Mouse (Mus musculus): ENCODE results near the gene Gm21981. TPM values are rescaled to one million over a fixed set of nuclear protein-coding genes. Genes with fewer than 3 reads are reported as not detected.

Gene Gm21981
- total and polyA plus RNA-seq, 3 experiments = 0.71 to 0.81 TPM; not detected in 1

- peak; percentile 25 for DNase-seq (ENCODE audit: low read depth, low spot score)
- Histone ChIP-seq H3K27ac (ENCODE audit: control insufficient read depth, low read depth, low read length) (peak overlapping the region; percentile 20; the same call in 1 of the 2 replicates), H3K27me3 (ENCODE audit: control insufficient read depth in 1 of 2, insufficient read depth in 2 of 2, low read length in 2 of 2) (no peaks in the 10 kb centered on the region), H3K4me3 (ENCODE audit: control insufficient read depth in 1 of 2, insufficient read depth in 1 of 2, low read depth in 2 of 2, low read length in 2 of 2) (peak overlapping the region; percentile 57 to 91; a peak in 3 of 4 replicates), H3K9ac (ENCODE audit: control insufficient read depth, low read depth, low read length, poor library complexity, severe bottlenecking) (peak overlapping the region; percentile 87), H3K79me2 (ENCODE audit: control insufficient read depth, insufficient read depth, low read length, poor library complexity) (peaks cover 1% of the 10 kb centered on the region; the same call in 1 of the 2 replicates), H3K9me3 (replicated peaks; ENCODE audit: insufficient read depth, low read length) (no peaks in the 10 kb centered on the region), H3K4me1 (ENCODE audit: control insufficient read depth in 1 of 2, insufficient read depth in 2 of 2, low read length in 2 of 2) (peaks cover 5 to 37% of the 10 kb centered on the region in 2 experiments), H3K36me3 (ENCODE audit: control insufficient read depth in 1 of 2, insufficient read depth in 2 of 2, low read length in 2 of 2) (peaks cover 0 to 23% of the 10 kb centered on the region in 2 experiments; a peak in 2 of 4 replicates)
- no peak for TF ChIP-seq POLR2AphosphoS2 (IDR thresholded peaks at IDR 0.05; ENCODE audit: low read length)
- TF ChIP-seq CTCF (IDR thresholded peaks at IDR 0.05 in 2 of 3, conservative IDR thresholded peaks at IDR 0.05 in 1 of 3; ENCODE audit: control insufficient read depth in 1 of 3, insufficient read depth in 1 of 3, low read depth in 2 of 3, low read length in 3 of 3, poor library complexity in 1 of 3, severe bottlenecking in 1 of 3) = no peak
- TF ChIP-seq SIN3A (IDR thresholded peaks at IDR 0.05; ENCODE audit: low read length) = no peak
- no peak for TF ChIP-seq ZKSCAN1 (IDR thresholded peaks at IDR 0.05; ENCODE audit: low read depth, low read length)
- no peak for TF ChIP-seq MXI1 (IDR thresholded peaks at IDR 0.05; ENCODE audit: low read depth, low read length)
- no peak for TF ChIP-seq GABPA (IDR thresholded peaks at IDR 0.05; ENCODE audit: low read depth, low read length)
- TF ChIP-seq MAZ (IDR thresholded peaks at IDR 0.05; ENCODE audit: low read depth, low read length) = no peak; the same call in 1 of the 2 replicates
- no peak for TF ChIP-seq USF1 (IDR thresholded peaks at IDR 0.05; ENCODE audit: low read depth, low read length)
- TF ChIP-seq TBP (IDR thresholded peaks at IDR 0.05; ENCODE audit: low read depth, low read length) = no peak
- TF ChIP-seq TCF12 (IDR thresholded peaks at IDR 0.05; ENCODE audit: low read depth, low read length) = no peak
- TF ChIP-seq SMC3 (IDR thresholded peaks at IDR 0.05; ENCODE audit: low read depth, low read length) = no peak
- TF ChIP-seq GATA1 (IDR thresholded peaks at IDR 0.05; ENCODE audit: low read depth, low read length) = no peak
Measured at GRCm38 (mm10) chr17:47738879-47739798, 44.9 kb upstream of the Gm21981 start.

GRCm38 (mm10) chr17:47738066-47738878, 44.0 kb upstream of the Gm21981 start:
- Histone ChIP-seq H3K4me1 (ENCODE audit: control insufficient read depth in 1 of 2, insufficient read depth in 2 of 2, low read length in 2 of 2) (peaks cover 2 to 32% of the 10 kb centered on the region in 2 experiments), H3K79me2 (ENCODE audit: control insufficient read depth, insufficient read depth, low read length, poor library complexity) (peaks cover 1% of the 10 kb centered on the region; the same call in 1 of the 2 replicates), H3K36me3 (ENCODE audit: control insufficient read depth in 1 of 2, insufficient read depth in 2 of 2, low read length in 2 of 2) (peaks cover 0 to 18% of the 10 kb centered on the region in 2 experiments; a peak in 2 of 4 replicates), H3K27me3 (ENCODE audit: control insufficient read depth in 1 of 2, insufficient read depth in 2 of 2, low read length in 2 of 2) (no peaks in the 10 kb centered on the region), H3K9ac (ENCODE audit: control insufficient read depth, low read depth, low read length, poor library complexity, severe bottlenecking) (peak overlapping the region; percentile 87), H3K27ac (ENCODE audit: control insufficient read depth, low read depth, low read length) (peak overlapping the region; percentile 70), H3K4me3 (ENCODE audit: control insufficient read depth in 1 of 2, insufficient read depth in 1 of 2, low read depth in 2 of 2, low read length in 2 of 2) (peak overlapping the region; percentile 83 to 91), H3K9me3 (replicated peaks; ENCODE audit: insufficient read depth, low read length) (no peaks in the 10 kb centered on the region)
- peak; percentile 76 for DNase-seq (ENCODE audit: low read depth, low spot score)
- TF ChIP-seq ETS1 (IDR thresholded peaks at IDR 0.05; ENCODE audit: low read depth, low read length) (no peak), NELFE (IDR thresholded peaks at IDR 0.05; ENCODE audit: low read depth, low read length) (peak; percentile 0; the same call in 1 of the 2 replicates), MAZ (IDR thresholded peaks at IDR 0.05; ENCODE audit: low read depth, low read length) (no peak), NRF1 (IDR thresholded peaks at IDR 0.05; ENCODE audit: insufficient read depth, low read depth, low read length, poor library complexity, severe bottlenecking) (peak; percentile 35; the same call in 1 of the 2 replicates), GABPA (IDR thresholded peaks at IDR 0.05; ENCODE audit: low read depth, low read length) (no peak), POLR2A (IDR thresholded peaks at IDR 0.05; ENCODE audit: control insufficient read depth in 1 of 2, insufficient read depth in 1 of 2, low read depth in 1 of 2, low read length in 2 of 2, poor library complexity in 1 of 2) (peak in 1 of 2 experiments; percentile 46; a peak in 1 of 4 replicates), UBTF (IDR thresholded peaks at IDR 0.05; ENCODE audit: borderline replicate concordance, insufficient read depth, low read depth, low read length) (no peak)
